Mouse (Mus musculus): ENCODE results near the gene Cyp24a1.

The Cyp24a1 gene

DNA sequence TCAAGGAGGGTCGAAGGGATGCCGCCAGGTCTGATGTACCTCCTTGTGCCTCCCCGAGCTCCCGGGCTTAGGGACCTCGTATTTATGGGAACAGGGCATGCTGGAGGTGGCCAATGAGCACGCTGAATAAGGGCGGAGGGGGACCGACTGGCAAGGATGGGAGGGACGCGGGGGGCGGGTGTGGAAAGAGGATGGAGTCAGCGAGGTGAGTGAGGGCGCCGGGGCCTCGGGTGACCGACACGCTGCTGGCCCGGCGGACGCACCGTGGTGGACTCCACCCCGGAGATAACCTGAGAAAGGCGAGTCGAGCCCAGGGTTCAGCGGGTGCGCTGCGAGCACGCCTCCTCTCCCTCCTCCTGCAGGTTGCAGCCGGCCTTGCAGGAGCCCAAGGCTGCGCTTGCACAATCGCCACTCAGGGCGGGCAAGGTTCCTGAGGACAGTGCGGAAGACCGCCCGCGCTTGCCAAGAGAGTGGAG, at the start of gene Cyp24a1:
Gene Cyp24a1 (minus strand): TSS at position 55 of the 476 bp plus-strand sequence.
- no peak for DNase-seq

DNA sequence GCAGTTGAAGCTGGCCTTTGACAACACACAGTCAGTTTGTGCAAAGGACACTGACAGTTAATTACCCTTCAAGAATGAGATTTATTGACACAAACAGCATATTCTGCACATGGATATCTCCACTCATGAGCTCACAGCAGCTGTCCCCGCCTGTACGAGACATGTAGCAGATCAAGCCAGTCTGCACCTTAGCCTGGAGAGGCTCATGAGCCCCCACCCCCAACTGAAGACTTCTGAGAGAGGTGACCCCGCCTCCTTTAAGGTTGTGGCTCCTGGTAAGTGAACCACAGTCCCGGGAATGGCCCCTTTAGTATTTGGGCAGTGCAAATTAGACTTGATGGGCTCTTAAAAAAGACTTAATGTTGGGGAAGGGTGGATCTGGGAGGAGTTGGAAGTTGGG, 48.8 kb upstream of the Cyp24a1 start:
- DNase-seq, result no peak

DNA sequence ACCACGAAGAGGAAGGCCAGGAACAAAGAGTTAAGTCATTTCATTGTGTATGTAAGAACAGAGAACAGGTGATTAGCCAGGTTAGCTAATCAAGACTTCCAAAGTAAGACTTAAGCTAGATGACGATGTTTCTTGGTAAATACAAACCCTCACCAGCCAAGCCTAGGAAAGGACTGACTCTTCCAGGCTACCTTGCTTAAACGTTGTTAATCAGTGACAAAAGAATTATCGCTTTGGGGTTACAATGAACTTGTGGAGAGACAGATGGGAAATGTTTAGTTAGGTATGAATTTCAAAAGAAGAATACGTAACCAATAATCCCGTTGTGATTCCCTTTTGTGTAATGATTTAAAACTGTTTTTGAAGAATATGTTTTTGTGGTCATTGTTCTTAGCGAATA, 48.0 kb upstream of the Cyp24a1 start:
- DNase-seq, result no peak

DNA sequence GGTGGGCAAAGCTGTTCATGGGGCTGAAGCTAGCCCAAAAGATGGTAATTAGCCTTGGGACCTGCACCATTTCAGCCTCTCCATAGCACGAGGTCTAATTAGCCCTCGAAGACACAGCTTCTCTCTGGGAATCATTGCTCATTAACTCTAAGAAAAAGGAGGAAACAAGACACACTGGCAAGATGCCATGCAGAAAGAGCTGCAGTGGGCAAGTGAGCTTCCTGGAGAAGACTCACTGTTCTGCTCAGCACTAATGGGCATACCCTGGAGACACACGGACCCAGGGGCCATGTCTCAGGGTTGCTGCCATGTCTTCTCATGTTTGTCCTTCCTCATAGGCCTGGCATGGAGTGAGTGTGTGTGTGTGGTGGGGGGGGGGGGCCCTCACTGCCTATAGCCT, 47.2 kb upstream of the Cyp24a1 start:
- no peak for DNase-seq

DNA sequence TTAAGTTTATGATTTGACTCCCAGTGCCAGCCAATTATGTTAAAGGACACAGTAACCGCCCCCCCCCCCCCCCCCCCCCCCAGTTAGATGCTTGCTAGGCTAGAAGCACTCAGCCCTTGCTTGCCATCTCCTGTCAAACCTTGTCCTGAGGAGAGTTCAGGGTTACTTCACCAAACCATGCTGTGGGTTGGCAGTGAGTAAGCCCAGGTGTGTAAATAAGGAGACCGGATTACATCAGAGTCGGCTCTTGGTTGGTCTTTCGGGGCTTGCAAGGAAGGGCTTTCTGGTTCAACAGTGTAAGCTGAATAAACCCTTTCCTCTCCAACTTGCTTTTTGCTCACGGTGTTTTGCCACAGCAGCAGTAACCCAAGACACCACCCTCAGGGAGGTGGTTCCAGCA, 46.7 kb upstream of the Cyp24a1 start:
- no peak for DNase-seq

DNA sequence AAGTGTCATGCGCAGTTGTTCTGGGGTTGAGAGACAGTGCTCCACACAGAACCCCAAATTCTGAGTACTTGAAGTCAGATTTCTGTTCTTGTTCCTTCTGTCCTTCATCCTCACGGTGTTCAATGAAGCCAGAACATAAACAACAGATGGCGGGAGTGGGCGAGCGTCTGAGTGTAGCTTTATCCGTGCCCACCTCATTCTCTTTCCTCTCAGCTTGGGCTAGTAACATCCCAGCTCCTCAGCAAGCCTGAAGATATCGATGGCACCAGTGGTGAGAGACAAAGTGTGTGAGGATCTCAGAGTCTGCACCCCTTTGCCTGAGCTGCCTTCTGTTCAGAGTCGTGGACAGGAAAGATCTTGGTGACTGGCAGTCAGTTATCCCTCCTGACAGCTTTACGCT, 42.3 kb upstream of the Cyp24a1 start:
- no peak for DNase-seq

- DNase-seq, result no peak
Observed at GRCm38 (mm10) chr2:170535841-170536240, 38.9 kb upstream of the Cyp24a1 start.

- no peak for DNase-seq
Observed at GRCm38 (mm10) chr2:170534803-170535174, 37.8 kb upstream of the Cyp24a1 start.

DNA sequence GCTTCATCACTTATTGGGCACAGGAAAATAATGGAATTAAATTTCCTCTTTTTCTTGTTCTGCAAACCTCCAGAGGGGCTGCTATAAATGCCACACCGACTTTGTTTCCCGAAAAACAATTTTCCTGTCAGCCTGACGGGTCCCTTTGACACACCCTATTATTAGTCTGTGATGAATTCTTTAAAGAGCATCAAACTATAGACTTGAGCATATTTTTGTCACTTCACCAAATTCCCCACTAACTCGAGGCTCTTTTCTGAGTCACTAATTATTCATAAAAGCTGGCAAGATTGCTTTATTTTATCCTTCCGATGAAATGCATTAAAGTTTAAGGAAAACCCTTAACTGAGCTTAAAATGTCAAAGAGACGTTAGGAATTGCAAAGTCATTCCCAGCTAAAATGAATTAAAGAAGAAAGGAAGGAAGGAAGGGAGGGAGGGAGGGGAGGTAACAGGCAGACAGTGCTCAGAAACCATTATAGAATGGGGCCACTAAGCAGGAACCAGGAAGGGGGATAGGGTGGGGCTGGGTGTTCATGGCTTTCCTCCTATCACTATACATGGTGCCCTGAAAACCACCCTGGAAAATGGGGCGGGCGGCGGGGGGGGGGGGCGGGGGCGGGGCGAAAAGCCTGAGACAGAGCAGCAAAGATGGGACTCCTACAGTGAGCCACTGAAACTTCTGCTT, 37.3 kb upstream of the Cyp24a1 start:
- DNase-seq, result no peak

GRCm38 (mm10) chr2:170530256-170530655, 33.3 kb upstream of the Cyp24a1 start:
- no peak for DNase-seq

DNA sequence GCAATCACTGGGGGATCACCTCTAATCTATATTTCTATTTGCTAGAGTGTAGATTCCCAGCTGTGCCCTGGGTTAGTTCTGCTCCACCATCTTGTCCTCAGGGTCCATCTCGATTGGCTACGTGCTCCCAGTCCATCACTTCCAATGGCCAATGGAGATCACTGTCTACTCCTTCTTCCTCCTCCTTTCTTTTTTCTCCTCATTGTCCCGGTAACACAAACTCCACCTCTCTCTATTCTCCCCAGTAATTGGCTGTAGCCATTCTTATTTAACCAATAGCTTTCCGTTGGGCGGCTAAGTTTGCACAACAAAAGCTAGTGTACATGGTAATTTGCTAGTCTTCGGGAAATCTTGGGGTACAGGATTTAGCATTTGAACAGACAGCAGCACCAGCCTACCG, 32.8 kb upstream of the Cyp24a1 start:
- no peak for DNase-seq

DNA sequence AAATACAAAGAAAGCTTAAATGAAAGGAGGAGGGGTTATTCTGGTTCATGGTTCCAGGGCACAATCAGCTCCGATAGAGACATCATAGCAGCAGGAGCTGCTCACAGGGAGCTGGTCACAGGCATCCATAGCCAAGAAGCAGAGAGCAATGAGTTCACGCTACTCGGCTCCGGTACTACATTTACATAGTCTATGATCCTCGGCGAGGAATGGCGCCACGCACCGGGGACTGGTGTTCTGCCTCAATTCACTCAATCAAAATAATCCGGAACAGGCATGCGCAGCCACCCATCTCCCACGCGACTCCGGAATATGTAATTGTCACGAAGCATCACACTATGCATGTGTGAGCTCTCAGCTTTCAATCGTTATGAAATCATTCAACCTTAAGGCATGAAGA, 31.1 kb upstream of the Cyp24a1 start:
- DNase-seq, result no peak

GRCm38 (mm10) chr2:170526513-170526912, 29.6 kb upstream of the Cyp24a1 start:
- DNase-seq, result no peak

GRCm38 (mm10) chr2:170520321-170520971, 23.5 kb upstream of the Cyp24a1 start:
- peak; percentile 77 for DNase-seq

DNA sequence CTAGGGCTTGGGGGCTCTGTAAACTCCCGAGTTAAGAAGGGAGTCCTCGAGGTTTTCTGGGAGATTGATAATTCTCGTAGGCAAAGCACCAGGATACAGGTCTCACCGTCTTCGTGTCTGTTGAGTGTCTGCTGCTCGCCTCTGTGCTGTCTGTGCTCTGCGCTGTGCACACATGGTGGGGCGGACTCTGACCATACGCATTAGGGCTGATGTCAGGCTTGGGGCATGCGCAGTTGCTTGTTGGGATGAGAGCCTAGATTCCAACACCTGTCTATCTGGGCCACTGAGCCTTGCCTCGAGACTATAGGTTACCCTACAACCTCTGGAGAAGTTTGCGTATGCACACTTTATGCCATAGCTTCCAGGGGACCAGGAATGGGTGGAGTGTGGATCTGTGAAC, 16.8 kb upstream of the Cyp24a1 start:
- no peak for DNase-seq

DNA sequence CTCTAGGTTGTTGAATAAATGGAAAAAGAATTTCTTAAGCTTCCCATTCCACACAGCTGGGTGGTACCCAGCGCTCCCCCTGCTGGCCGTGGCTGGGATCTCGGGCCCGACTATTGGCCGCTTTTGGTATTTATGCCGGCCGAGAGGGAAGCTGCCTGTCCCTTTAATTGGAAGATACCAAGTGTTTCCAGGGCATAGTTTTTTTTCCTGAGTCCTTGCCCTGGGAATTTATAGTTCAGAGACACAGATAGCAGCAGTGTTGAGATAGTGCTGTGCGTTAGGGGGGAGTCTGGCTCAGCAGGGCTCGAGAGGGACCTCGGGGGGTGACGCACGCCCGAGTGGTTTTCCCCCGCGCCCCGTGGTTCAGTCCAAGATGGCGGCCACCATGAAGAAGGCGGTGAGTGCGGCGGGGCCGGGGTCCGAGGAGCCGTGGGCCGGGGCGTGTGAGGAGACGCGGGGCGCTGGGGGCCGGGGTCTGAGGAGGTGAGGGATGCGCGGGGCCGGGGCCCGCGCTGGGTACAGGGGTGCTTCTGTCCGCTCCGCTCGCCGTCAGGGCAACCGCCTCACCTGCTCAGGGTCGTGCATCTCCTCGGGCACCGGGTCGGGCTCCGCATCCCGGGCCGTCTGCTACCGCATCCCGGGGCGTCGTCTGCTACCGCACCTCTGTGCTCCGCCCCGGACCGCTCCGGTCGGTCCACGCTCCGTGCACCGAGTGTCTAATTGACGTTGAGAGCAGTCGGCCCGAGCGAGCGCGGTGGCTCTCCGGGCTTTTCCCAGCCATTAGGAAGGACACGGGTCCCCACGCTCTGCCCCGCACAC, 14.3 kb upstream of the Cyp24a1 start:
- DNase-seq, result peak; percentile 95

DNA sequence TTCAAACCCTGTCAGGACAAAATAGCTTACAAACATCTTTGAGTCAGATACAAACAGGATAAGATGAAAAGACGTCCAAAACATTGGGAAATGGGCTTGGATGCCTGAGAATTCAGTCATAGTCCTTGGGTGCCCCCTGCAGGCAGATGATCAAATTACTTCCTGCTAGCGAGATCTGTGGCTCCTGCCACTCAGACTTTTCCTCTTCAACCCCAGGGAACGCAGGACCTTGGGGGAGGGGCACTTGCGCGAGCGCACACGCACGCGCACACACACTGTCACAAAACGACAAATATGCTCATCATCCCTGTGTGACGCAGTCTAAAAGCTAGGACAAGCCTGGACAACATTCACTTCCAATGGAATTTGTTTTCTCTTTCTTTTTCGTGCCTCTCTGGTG, 11.9 kb upstream of the Cyp24a1 start:
- peak; percentile 98 for DNase-seq

GRCm38 (mm10) chr2:170507734-170508133, 10.8 kb upstream of the Cyp24a1 start:
- peak; percentile 86 for DNase-seq

- DNase-seq, result no peak
Observed at GRCm38 (mm10) chr2:170503983-170504382, 7.0 kb upstream of the Cyp24a1 start.

DNA sequence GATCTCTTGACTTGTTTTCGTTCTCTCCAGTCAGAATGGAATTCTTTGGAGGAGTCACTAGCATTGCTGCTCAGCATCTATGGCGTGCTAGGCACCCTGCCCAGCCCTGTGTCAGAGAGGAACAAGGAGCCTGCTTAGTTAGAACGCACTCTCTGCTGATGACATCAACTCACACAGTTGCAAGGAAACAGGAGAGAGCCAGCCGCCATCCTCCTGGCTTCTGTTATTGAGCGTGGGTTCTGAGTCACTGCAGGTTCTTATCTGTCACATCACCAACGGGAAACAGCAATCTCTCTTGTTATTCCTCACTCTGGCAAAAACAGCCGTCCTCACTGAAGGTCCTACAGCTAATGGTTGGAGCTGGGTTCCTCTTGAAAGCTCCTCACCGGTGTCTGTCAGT, 6.4 kb upstream of the Cyp24a1 start:
- no peak for DNase-seq

- DNase-seq, result no peak
Observed at GRCm38 (mm10) chr2:170498011-170498410, 1.1 kb upstream of the Cyp24a1 start.

- peak; percentile 32 for DNase-seq
Observed at GRCm38 (mm10) chr2:170496154-170496930, 603 bp downstream of the Cyp24a1 start, which contains the start of gene Pfdn4. Gene Pfdn4, plus strand, starts transcription at chr2:170496428.
